Mouse (Mus musculus) naive thymus-derived CD4-positive, alpha-beta T cell, adult 5 months (primary cell): ENCODE results near the gene Smarcal1. TPM values are rescaled to one million over a fixed set of nuclear protein-coding genes. Genes with fewer than 3 reads are reported as not detected.

Experiments
- polyA plus RNA-seq: library from polyadenylated mRNA; unstranded; fragments of 100-300 nt; shearing (Covaris generic); gene quantifications from one replicate; pipeline ENCODE4 v1.2.1, GENCODE M21; 2017

Gene Smarcal1
- 17.7 TPM for polyA plus RNA-seq

GRCm38 (mm10) chr1:72582947-72583731, at the start of gene Smarcal1:
Gene Smarcal1 (plus strand): TSS chr1:72583251.

GRCm38 (mm10) chr1:72536611-72537351, 46.3 kb upstream of the Smarcal1 start, which contains the start of gene March4:
Gene March4 (minus strand): TSS chr1:72536930.

Other genes with a start within 250 kb of the Smarcal1 start
- gene March4, start 46.3 kb upstream of the Smarcal1 start, polyA plus RNA-seq, result not detected
- not detected for gene Ankar, start 117.3 kb downstream of the Smarcal1 start, polyA plus RNA-seq
- 3,153 TPM for gene Rpl37a, start 128.0 kb downstream of the Smarcal1 start, polyA plus RNA-seq
- gene Igfbp2, start 241.3 kb downstream of the Smarcal1 start, polyA plus RNA-seq, result not detected